Mouse (Mus musculus): ENCODE results near the gene Arhgef1.

GRCm38 (mm10) chr7:24883896-24884692 is 18.6 kb upstream of the Arhgef1 start, which contains the start of gene Rps19:
- peak; percentile 68 for TF ChIP-seq POLR2A (IDR thresholded peaks at IDR 0.05; ENCODE audit: low read depth, low read length)
- TF ChIP-seq CTCF (IDR thresholded peaks at IDR 0.05; ENCODE audit: extremely low read depth, insufficient read depth, insufficient read length, insufficient replicate concordance): peak; percentile 77
